Mouse (Mus musculus) heart, adult 2 months (tissue): ENCODE results near the gene Nrxn2. TPM values are rescaled to one million over a fixed set of nuclear protein-coding genes. Genes with fewer than 3 reads are reported as not detected.

Experiments
- DNase-seq, 2 experiments: peaks; one replicate each; pipeline ENCODE4 v3.0.0; 2021
- H3K27ac ChIP-seq: fragments of 200-600 bp; 2 replicates; pipeline ENCODE4 v1.8.1; 2022
- H3K27me3 ChIP-seq: fragments of 200-500 bp; 2 replicates; pipeline ENCODE4 v1.6.1; 2012; ENCODE audit warnings: mild to moderate bottlenecking, low read length, inconsistent platforms, mixed read lengths; ENCODE audit not compliant: control insufficient read depth, insufficient read depth
- H3K36me3 ChIP-seq: fragments of 200-500 bp; 2 replicates; pipeline ENCODE4 v1.6.1; 2012; ENCODE audit warnings: low read length, inconsistent platforms; ENCODE audit not compliant: control insufficient read depth, insufficient read depth
- H3K4me1 ChIP-seq: fragments of 200-500 bp; 2 replicates; pipeline ENCODE4 v1.6.1; 2011; ENCODE audit warnings: low read length; ENCODE audit not compliant: control insufficient read depth, insufficient read depth
- H3K4me3 ChIP-seq: fragments of 200-600 bp; 2 replicates; pipeline ENCODE4 v1.8.1; 2022
- H3K79me2 ChIP-seq: fragments of 200-500 bp; replicated peaks from 2 replicates; pipeline ENCODE4 v1.6.1; 2012; ENCODE audit warnings: mild to moderate bottlenecking, inconsistent platforms, low read length, moderate library complexity, mixed read lengths; ENCODE audit not compliant: control insufficient read depth, insufficient read depth
- H3K9ac ChIP-seq: fragments of 200-500 bp; 2 replicates; pipeline ENCODE4 v1.6.1; 2012; ENCODE audit warnings: low read depth, mild to moderate bottlenecking, control low read depth, inconsistent platforms, low read length, mixed read lengths
- CTCF ChIP-seq: fragments of 200-600 bp; IDR thresholded peaks from 2 replicates; pipeline ENCODE4 v1.8.1; 2022; ENCODE audit warnings: antibody characterized with exemption, mild to moderate bottlenecking, moderate library complexity
- EP300 ChIP-seq: fragments of 200-500 bp; IDR thresholded peaks from 2 replicates; pipeline ENCODE4 v1.6.1; 2011; ENCODE audit warnings: low read depth, low read length, control low read depth; ENCODE audit not compliant: insufficient read depth
- POLR2A ChIP-seq: fragments of 200-500 bp; IDR thresholded peaks from 2 replicates; pipeline ENCODE4 v1.6.1; 2011; ENCODE audit warnings: mild to moderate bottlenecking, low read depth, low read length, control low read depth; ENCODE audit not compliant: insufficient read depth
- WGBS: fragments of 180-500 bp; shearing (Covaris S2); methylation state at CpG from one replicate; pipeline ENCODE4 v1.1.7; 2018; 5-methylcytosine and 5-hydroxymethylcytosine counted together
- intact Hi-C: fragments of 180-260 bp; cut with DNase I; formaldehyde crosslinking; loops from one replicate; pipeline ENCODE4 v1.15.1; 2025
- polyA plus RNA-seq: library from polyadenylated mRNA; depleted of rRNA; stranded (reverse); fragments of >200 nt; gene quantifications from 2 replicates; pipeline ENCODE4 v1.2.3, GENCODE M21; 2012
- total RNA-seq, 2 experiments: library from RNA; stranded (reverse); gene quantifications; 2 replicates each; pipeline ENCODE4 v1.2.3; 2021

Nrxn2 gene
- total and polyA plus RNA-seq, 3 experiments, result 3.4 to 5.2 (median 4.5) TPM

DNA sequence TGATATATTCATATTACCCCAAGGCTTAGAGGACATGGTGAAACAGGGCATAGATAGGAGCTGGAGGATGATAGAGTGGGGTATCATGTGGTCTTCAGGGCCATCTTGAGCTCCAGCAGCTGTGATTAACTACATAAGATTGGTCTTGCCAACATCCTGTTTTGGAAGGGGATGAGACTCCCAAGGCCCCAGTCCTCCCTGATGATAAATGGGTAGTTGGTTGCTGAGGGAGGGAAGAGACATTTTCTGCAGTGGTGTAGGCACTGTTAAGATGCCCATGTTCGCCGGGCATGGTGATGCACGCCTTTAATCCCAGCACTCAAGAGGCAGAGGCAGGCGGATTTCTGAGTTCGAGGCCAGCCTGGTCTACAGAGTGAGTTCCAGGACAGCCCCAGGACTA is 37.3 kb upstream of the Nrxn2 start:
- Histone ChIP-seq H3K27ac (no peak overlapping the region), H3K9ac (no peak overlapping the region), H3K79me2 (0 out of 2 replicates have a peak, but pooled peaks cover 1% of the 10 kb centered on the region), H3K4me3 (no peak overlapping the region), H3K4me1 (peaks cover 16% of the 10 kb centered on the region), H3K27me3 (no peaks in the 10 kb centered on the region), H3K36me3 (peaks cover 11% of the 10 kb centered on the region)
- no peak for DNase-seq
- intact Hi-C loops, result no loop called here
- WGBS, result 98% methylated on average over 5 of the region's 5 CpGs
- TF ChIP-seq CTCF (no peak), POLR2A (no peak), EP300 (no peak)

- TF ChIP-seq EP300 (no peak), POLR2A (no peak), CTCF (no peak)
- DNase-seq, result no peak
- Histone ChIP-seq H3K4me1 (peaks cover 18% of the 10 kb centered on the region), H3K27ac (no peak overlapping the region; the same call in 1 of the 2 replicates), H3K27me3 (no peaks in the 10 kb centered on the region), H3K79me2 (0 out of 2 replicates have a peak, but pooled peaks cover 1% of the 10 kb centered on the region), H3K4me3 (no peak overlapping the region), H3K9ac (no peak overlapping the region), H3K36me3 (peaks cover 2% of the 10 kb centered on the region)
- 39% methylated on average over 4 of the region's 4 CpGs for WGBS
- intact Hi-C loops, result no loop called here
Measured at GRCm38 (mm10) chr19:6382323-6382924, 36.1 kb upstream of the Nrxn2 start.

DNA sequence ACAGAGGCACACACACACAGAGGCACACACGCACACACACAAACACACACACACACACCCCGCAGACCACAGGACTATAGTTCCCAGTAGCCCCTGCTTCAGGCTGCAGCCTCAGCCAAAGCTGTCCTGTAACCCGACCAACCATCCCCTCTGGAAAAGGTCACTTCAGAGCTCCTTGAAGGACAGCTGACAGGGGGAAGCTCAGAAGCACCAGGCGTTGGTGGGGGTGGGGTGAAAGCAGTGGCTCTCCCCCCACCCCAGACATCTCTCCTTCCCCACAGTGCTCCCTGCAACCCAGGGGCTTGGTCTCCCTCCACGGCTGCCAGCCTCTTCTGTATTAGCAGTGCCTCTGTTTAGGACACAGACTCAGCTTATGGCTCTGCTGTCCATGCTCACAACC is 35.1 kb upstream of the Nrxn2 start:
- H3K27me3 ChIP-seq, result no peaks in the 10 kb centered on the region
- TF ChIP-seq POLR2A (no peak), EP300 (no peak), CTCF (no peak)
- 25% methylated on average over 5 of the region's 5 CpGs for WGBS
- peak in 1 of 2 experiments; percentile 9 for DNase-seq
- H3K27ac ChIP-seq, result peak overlapping the region; percentile 92
- no peaks in the 10 kb centered on the region for H3K36me3 ChIP-seq
- intact Hi-C loops, result no loop called here
- peaks cover 17% of the 10 kb centered on the region for H3K4me1 ChIP-seq
- H3K9ac ChIP-seq, result no peak overlapping the region
- H3K79me2 ChIP-seq, result 0 out of 2 replicates have a peak, but pooled peaks cover 1% of the 10 kb centered on the region
- no peak overlapping the region for H3K4me3 ChIP-seq

- 6% methylated on average over 7 of the region's 7 CpGs for WGBS
- H3K27ac ChIP-seq, result peak within 1 kb of the TSS; percentile 92
- no peaks in the 10 kb centered on the region for H3K27me3 ChIP-seq
- H3K4me1 ChIP-seq, result peaks cover 17% of the 10 kb centered on the region
- peak within 1 kb of the TSS; percentile 62 for H3K4me3 ChIP-seq
- DNase-seq, result peak; percentile 90 to 92
- TF ChIP-seq CTCF, result peak; percentile 26
- TF ChIP-seq EP300, result peak; percentile 89
- peak; percentile 99 for TF ChIP-seq POLR2A
- intact Hi-C loops, result no loop called here
- 0 out of 2 replicates have a peak, but pooled peaks cover 1% of the 10 kb centered on the region for H3K79me2 ChIP-seq
- H3K9ac ChIP-seq, result peak within 1 kb of the TSS; percentile 60
- no peaks in the 10 kb centered on the region for H3K36me3 ChIP-seq
Measured at GRCm38 (mm10) chr19:6384128-6384527, 34.4 kb upstream of the Nrxn2 start, which contains the start of gene Pygm. Gene Pygm, plus strand, starts transcription at chr19:6384399.

- WGBS, result 12% methylated on average over 11 of the region's 11 CpGs
- Histone ChIP-seq H3K4me1 (peaks cover 17% of the 10 kb centered on the region), H3K9ac (peak overlapping the region; percentile 60), H3K79me2 (0 out of 2 replicates have a peak, but pooled peaks cover 1% of the 10 kb centered on the region), H3K36me3 (peaks cover 1% of the 10 kb centered on the region; the same call in 1 of the 2 replicates), H3K4me3 (peak overlapping the region; percentile 62), H3K27ac (peak overlapping the region; percentile 92), H3K27me3 (no peaks in the 10 kb centered on the region)
- peak; percentile 58 to 61 for DNase-seq
- TF ChIP-seq CTCF (no peak), EP300 (0 out of 2 replicates have a peak, but pooled peaks have one; percentile 49)
- intact Hi-C loops, result no loop called here
Measured at GRCm38 (mm10) chr19:6384954-6385353, 33.6 kb upstream of the Nrxn2 start.

DNA sequence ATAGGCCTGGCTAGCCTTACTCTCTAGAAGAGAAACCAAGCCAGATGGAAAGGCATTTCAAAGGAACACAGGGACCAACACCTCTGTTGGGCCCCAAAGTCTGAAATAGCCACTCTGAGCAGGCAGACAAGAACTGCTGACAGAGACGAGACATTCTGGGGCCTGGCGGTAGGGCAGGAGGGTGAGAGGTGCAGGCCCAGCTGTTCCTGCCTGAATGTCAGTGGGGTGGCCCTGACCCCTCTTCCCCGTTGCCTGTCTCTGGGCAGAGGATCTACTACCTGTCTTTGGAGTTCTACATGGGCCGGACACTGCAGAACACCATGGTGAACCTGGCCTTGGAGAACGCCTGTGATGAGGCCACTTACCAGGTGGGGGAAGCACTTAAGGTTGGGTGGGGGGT is 33.1 kb upstream of the Nrxn2 start:
- no peak for DNase-seq
- Histone ChIP-seq H3K27ac (peak overlapping the region; percentile 92), H3K79me2 (0 out of 2 replicates have a peak, but pooled peaks cover 1% of the 10 kb centered on the region), H3K27me3 (no peaks in the 10 kb centered on the region), H3K36me3 (peaks cover 3% of the 10 kb centered on the region; the same call in 1 of the 2 replicates), H3K4me1 (peaks cover 17% of the 10 kb centered on the region), H3K9ac (peak overlapping the region; percentile 60), H3K4me3 (peak overlapping the region; percentile 62)
- TF ChIP-seq POLR2A (no peak), EP300 (no peak), CTCF (no peak)
- 48% methylated on average over 5 of the region's 5 CpGs for WGBS
- intact Hi-C loops, result no loop called here
